Mouse (Mus musculus): ENCODE data around the gene Dnajc6. TPM values are rescaled to one million over a fixed set of nuclear protein-coding genes. Genes with fewer than 3 reads are reported as not detected.

Gene Dnajc6
- polyA plus RNA-seq, 2 experiments, result 0.82 to 0.98 TPM

GRCm38 (mm10) chr4:101510111-101510903 lies 13.9 kb downstream of the Dnajc6 start:
- H3K4me2 ChIP-seq (replicated peaks; ENCODE audit: low read depth, low read length, severe bottlenecking), result no peak overlapping the region

GRCm38 (mm10) chr4:101510904-101511210 lies 14.4 kb downstream of the Dnajc6 start:
- ATAC-seq (ENCODE audit: low FRiP score, low read depth), result no peak
- DNase-seq (ENCODE audit: low spot score), result no peak
- H3K4me3 ChIP-seq (replicated peaks; ENCODE audit: low read length), result no peak overlapping the region
- no peak overlapping the region for H3K27ac ChIP-seq (replicated peaks; ENCODE audit: low read depth, low read length)
- no peak for TF ChIP-seq POLR2A (IDR thresholded peaks at IDR 0.05; ENCODE audit: borderline replicate concordance, extremely low read depth, insufficient read depth, insufficient read length)
- H3K9ac ChIP-seq (ENCODE audit: low read depth, low read length, severe bottlenecking), result no peak overlapping the region
- H3K27me3 ChIP-seq (ENCODE audit: control insufficient read depth, insufficient read depth, low read length), result peaks cover 11% of the 10 kb centered on the region; the same call in 1 of the 2 replicates
- H3K9me3 ChIP-seq (ENCODE audit: control insufficient read depth, low read length), result no peaks in the 10 kb centered on the region
- H3K4me2 ChIP-seq (replicated peaks; ENCODE audit: low read depth, low read length, severe bottlenecking), result no peak overlapping the region
- no peaks in the 10 kb centered on the region for H3K36me3 ChIP-seq (ENCODE audit: control insufficient read depth, insufficient read depth, low read length)
- 59% methylated on average over 5 of the region's 5 CpGs for WGBS
- H3K4me1 ChIP-seq (ENCODE audit: control insufficient read depth, insufficient read depth, low read length), result peaks cover 12% of the 10 kb centered on the region

More at GRCm38 (mm10) chr4:101510111-101510903, 13.9 kb downstream of the Dnajc6 start:
- H3K27me3 ChIP-seq (ENCODE audit: control insufficient read depth, insufficient read depth, low read length), result peaks cover 11% of the 10 kb centered on the region; the same call in 1 of the 2 replicates
- no peak overlapping the region for H3K4me3 ChIP-seq (replicated peaks; ENCODE audit: low read length)
- DNase-seq (ENCODE audit: low spot score) (no peak), ATAC-seq (ENCODE audit: low FRiP score, low read depth) (no peak)
- H3K9ac ChIP-seq (ENCODE audit: low read depth, low read length, severe bottlenecking), result no peak overlapping the region
- TF ChIP-seq POLR2A (IDR thresholded peaks at IDR 0.05; ENCODE audit: borderline replicate concordance, extremely low read depth, insufficient read depth, insufficient read length), result no peak
- peaks cover 12% of the 10 kb centered on the region for H3K4me1 ChIP-seq (ENCODE audit: control insufficient read depth, insufficient read depth, low read length)
- H3K36me3 ChIP-seq (ENCODE audit: control insufficient read depth, insufficient read depth, low read length), result no peaks in the 10 kb centered on the region
- no peak overlapping the region for H3K27ac ChIP-seq (replicated peaks; ENCODE audit: low read depth, low read length)
- WGBS, result 77% methylated on average over 8 of the region's 8 CpGs
- no peaks in the 10 kb centered on the region for H3K9me3 ChIP-seq (ENCODE audit: control insufficient read depth, low read length)

GRCm38 (mm10) chr4:101511768-101512521 lies 15.5 kb downstream of the Dnajc6 start:
- no peak for TF ChIP-seq POLR2A (IDR thresholded peaks at IDR 0.05; ENCODE audit: borderline replicate concordance, extremely low read depth, insufficient read depth, insufficient read length)
- Histone ChIP-seq H3K4me1 (ENCODE audit: control insufficient read depth, insufficient read depth, low read length) (peaks cover 12% of the 10 kb centered on the region), H3K36me3 (ENCODE audit: control insufficient read depth, insufficient read depth, low read length) (no peaks in the 10 kb centered on the region), H3K27ac (replicated peaks; ENCODE audit: low read depth, low read length) (no peak overlapping the region), H3K4me2 (replicated peaks; ENCODE audit: low read depth, low read length, severe bottlenecking) (no peak overlapping the region), H3K27me3 (ENCODE audit: control insufficient read depth, insufficient read depth, low read length) (peaks cover 11% of the 10 kb centered on the region; the same call in 1 of the 2 replicates), H3K9me3 (ENCODE audit: control insufficient read depth, low read length) (no peaks in the 10 kb centered on the region), H3K4me3 (replicated peaks; ENCODE audit: low read length) (no peak overlapping the region), H3K9ac (ENCODE audit: low read depth, low read length, severe bottlenecking) (no peak overlapping the region)
- DNase-seq (ENCODE audit: low spot score) (no peak), ATAC-seq (ENCODE audit: low FRiP score, low read depth) (no peak)
- 87% methylated on average over 5 of the region's 5 CpGs for WGBS

- no peak overlapping the region for H3K4me2 ChIP-seq (replicated peaks; ENCODE audit: low read depth, low read length, severe bottlenecking)
- H3K27me3 ChIP-seq (ENCODE audit: control insufficient read depth, insufficient read depth, low read length), result peaks cover 11% of the 10 kb centered on the region; the same call in 1 of the 2 replicates
- H3K4me1 ChIP-seq (ENCODE audit: control insufficient read depth, insufficient read depth, low read length), result peaks cover 12% of the 10 kb centered on the region
- no peak for ATAC-seq (ENCODE audit: low FRiP score, low read depth)
- H3K27ac ChIP-seq (replicated peaks; ENCODE audit: low read depth, low read length), result no peak overlapping the region
- DNase-seq (ENCODE audit: low spot score), result no peak
- H3K9ac ChIP-seq (ENCODE audit: low read depth, low read length, severe bottlenecking), result no peak overlapping the region
- no peaks in the 10 kb centered on the region for H3K36me3 ChIP-seq (ENCODE audit: control insufficient read depth, insufficient read depth, low read length)
- no peaks in the 10 kb centered on the region for H3K9me3 ChIP-seq (ENCODE audit: control insufficient read depth, low read length)
- WGBS, result 93% methylated on average over 3 of the region's 3 CpGs
- no peak for TF ChIP-seq POLR2A (IDR thresholded peaks at IDR 0.05; ENCODE audit: borderline replicate concordance, extremely low read depth, insufficient read depth, insufficient read length)
- no peak overlapping the region for H3K4me3 ChIP-seq (replicated peaks; ENCODE audit: low read length)
These were observed 16.8 kb downstream of the Dnajc6 start for GRCm38 (mm10) chr4:101513251-101513650.

GRCm38 (mm10) chr4:101515853-101516252 lies 19.4 kb downstream of the Dnajc6 start:
- 92% methylated on average over 14 of the region's 14 CpGs for WGBS
- no peaks in the 10 kb centered on the region for H3K36me3 ChIP-seq (ENCODE audit: control insufficient read depth, insufficient read depth, low read length)
- no peaks in the 10 kb centered on the region for H3K27me3 ChIP-seq (ENCODE audit: control insufficient read depth, insufficient read depth, low read length)
- TF ChIP-seq POLR2A (IDR thresholded peaks at IDR 0.05; ENCODE audit: borderline replicate concordance, extremely low read depth, insufficient read depth, insufficient read length), result no peak
- no peak for DNase-seq (ENCODE audit: low spot score)
- H3K27ac ChIP-seq (replicated peaks; ENCODE audit: low read depth, low read length), result no peak overlapping the region
- no peak overlapping the region for H3K9ac ChIP-seq (ENCODE audit: low read depth, low read length, severe bottlenecking)
- H3K4me1 ChIP-seq (ENCODE audit: control insufficient read depth, insufficient read depth, low read length), result no peaks in the 10 kb centered on the region
- ATAC-seq (ENCODE audit: low FRiP score, low read depth), result no peak
- H3K9me3 ChIP-seq (ENCODE audit: control insufficient read depth, low read length), result no peaks in the 10 kb centered on the region
- H3K4me3 ChIP-seq (replicated peaks; ENCODE audit: low read length), result no peak overlapping the region
- no peak overlapping the region for H3K4me2 ChIP-seq (replicated peaks; ENCODE audit: low read depth, low read length, severe bottlenecking)
